Mouse (Mus musculus): Measurements from ENCODE around the gene Sult2a6. TPM values are rescaled to one million over a fixed set of nuclear protein-coding genes. Genes with fewer than 3 reads are reported as not detected.

Gene Sult2a6
- not detected in 2 replicates for polyA plus RNA-seq (2016; fragmentation: Nextera tagmentation; extraction: Ambion mirVana)

DNA sequence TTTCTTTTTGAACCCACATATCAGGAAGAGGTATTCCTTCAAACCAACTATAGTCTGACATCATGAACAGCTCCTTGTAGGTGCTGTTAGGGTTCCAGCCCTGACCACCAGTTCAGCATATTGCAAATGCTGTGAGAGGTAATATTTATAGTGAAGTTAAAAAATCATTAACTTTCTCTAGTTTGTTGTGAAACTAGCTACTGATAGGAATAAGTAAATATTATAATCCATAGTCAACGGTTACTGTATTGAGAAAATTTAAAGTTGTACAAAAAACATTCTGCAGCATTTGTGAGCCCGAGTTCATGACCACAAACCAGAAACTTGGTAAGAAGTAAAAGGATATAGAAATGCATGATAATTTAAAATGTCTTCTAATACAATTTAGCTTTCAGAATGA is at the start of gene Sult2a6:
Sult2a6 (minus strand) TSS at position 101 of the 400 bp plus-strand sequence.
- Histone ChIP-seq H3K36me3 (no peaks in the 10 kb centered on the region), H3K4me2 (replicated peaks) (no peak within 1 kb of the TSS), H3K9me3 (peaks cover 8% of the 10 kb centered on the region; the same call in 1 of the 2 replicates), H3K4me1 (no peaks in the 10 kb centered on the region), H3K9ac (replicated peaks) (no peak within 1 kb of the TSS), H3K4me3 (no peak within 1 kb of the TSS), H3K27me3 (no peaks in the 10 kb centered on the region), H3K27ac (replicated peaks) (no peak within 1 kb of the TSS)
- no peak for ATAC-seq (ENCODE audit: low FRiP score, low read depth)
- WGBS: 83% methylated on average over 2 of the region's 2 CpGs

GRCm38 (mm10) chr7:14215231-14215630 is 39.4 kb downstream of the Sult2a6 start:
- H3K9me3 ChIP-seq: peaks cover 10% of the 10 kb centered on the region; the same call in 1 of the 2 replicates
- no peak overlapping the region for H3K4me3 ChIP-seq
- H3K4me2 ChIP-seq (replicated peaks): no peak overlapping the region
- H3K9ac ChIP-seq (replicated peaks): no peak overlapping the region
- H3K27ac ChIP-seq (replicated peaks): no peak overlapping the region
- no peaks in the 10 kb centered on the region for H3K36me3 ChIP-seq
- ATAC-seq (ENCODE audit: low FRiP score, low read depth): no peak
- no peaks in the 10 kb centered on the region for H3K4me1 ChIP-seq
- no peaks in the 10 kb centered on the region for H3K27me3 ChIP-seq

DNA sequence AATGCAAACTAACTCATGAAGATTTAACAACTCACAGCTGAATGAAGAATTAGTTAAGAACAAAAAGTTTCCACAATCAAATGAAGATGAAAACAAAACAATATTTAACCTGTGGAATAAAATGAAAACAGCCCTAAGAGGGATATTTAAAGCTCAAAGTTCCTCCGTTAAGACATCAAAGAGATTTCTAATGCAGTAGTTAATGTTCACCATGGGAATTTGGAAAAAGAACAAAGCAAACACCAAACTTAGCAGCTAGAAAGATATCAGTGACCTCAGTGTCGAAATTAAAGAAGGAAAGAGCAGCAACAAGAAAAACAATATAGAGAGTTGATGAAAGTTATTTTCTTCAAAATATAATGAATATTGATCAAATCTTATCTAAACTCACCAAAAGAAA is 51.3 kb downstream of the Sult2a6 start:
- peaks cover 11% of the 10 kb centered on the region; the same call in 1 of the 2 replicates for H3K9me3 ChIP-seq
- H3K4me1 ChIP-seq: no peaks in the 10 kb centered on the region
- no peak overlapping the region for H3K4me3 ChIP-seq
- ATAC-seq (ENCODE audit: low FRiP score, low read depth): no peak
- no peaks in the 10 kb centered on the region for H3K27me3 ChIP-seq
- no peak overlapping the region for H3K27ac ChIP-seq (replicated peaks)
- 72% methylated on average over 2 of the region's 2 CpGs for WGBS
- no peak overlapping the region for H3K4me2 ChIP-seq (replicated peaks)
- no peak overlapping the region for H3K9ac ChIP-seq (replicated peaks)
- H3K36me3 ChIP-seq: no peaks in the 10 kb centered on the region

GRCm38 (mm10) chr7:14202487-14202886 is 52.2 kb downstream of the Sult2a6 start:
- H3K9me3 ChIP-seq: peaks cover 7% of the 10 kb centered on the region; the same call in 1 of the 2 replicates
- ATAC-seq (ENCODE audit: low FRiP score, low read depth): no peak

More at GRCm38 (mm10) chr7:14202487-14202886, 52.2 kb downstream of the Sult2a6 start:
- no peaks in the 10 kb centered on the region for H3K36me3 ChIP-seq
- H3K4me1 ChIP-seq: no peaks in the 10 kb centered on the region
- no peak overlapping the region for H3K4me2 ChIP-seq (replicated peaks)
- H3K9ac ChIP-seq (replicated peaks): no peak overlapping the region
- no peak overlapping the region for H3K4me3 ChIP-seq
- H3K27ac ChIP-seq (replicated peaks): no peak overlapping the region
- no peaks in the 10 kb centered on the region for H3K27me3 ChIP-seq

Other genes with a start within 250 kb of the Sult2a6 start
- gene Sult2a3, start 131.8 kb downstream of the Sult2a6 start, polyA plus RNA-seq (2016; fragmentation: Nextera tagmentation; extraction: Ambion mirVana): not detected in 2 replicates
- gene Obox8, start 78.7 kb upstream of the Sult2a6 start, polyA plus RNA-seq (2016; fragmentation: Nextera tagmentation; extraction: Ambion mirVana): not detected in 2 replicates
- gene Sult2a8, start 191.9 kb upstream of the Sult2a6 start, polyA plus RNA-seq (2016; fragmentation: Nextera tagmentation; extraction: Ambion mirVana): not detected in 2 replicates
- gene Sult2a7, start 239.4 kb upstream of the Sult2a6 start, polyA plus RNA-seq (2016; fragmentation: Nextera tagmentation; extraction: Ambion mirVana): not detected in 2 replicates